Mouse (Mus musculus) hindbrain, embryonic 12.5 days (tissue): ENCODE data around the gene Spryd3. TPM values are rescaled to one million over a fixed set of nuclear protein-coding genes. Genes with fewer than 3 reads are reported as not detected.

Experiments used
- ATAC-seq: fragments of 200-750 bp; cut with Nextera tagmentation; 2 replicates; pipeline ENCODE4 v1.8.0; 2017; ENCODE audit warnings: moderate TSS enrichment; ENCODE audit not compliant: low FRiP score
- H3K27ac ChIP-seq: fragments of 300-500 bp; sonication (generic); 2 replicates; pipeline ENCODE4 v1.5.1; 2016; ENCODE audit warnings: mild to moderate bottlenecking
- H3K27me3 ChIP-seq: fragments of 300-500 bp; sonication (generic); 2 replicates; pipeline ENCODE4 v1.6.1; 2016; ENCODE audit warnings: mild to moderate bottlenecking
- H3K36me3 ChIP-seq: fragments of 300-500 bp; sonication (generic); 2 replicates; pipeline ENCODE4 v1.6.1; 2016; ENCODE audit warnings: mild to moderate bottlenecking
- H3K4me1 ChIP-seq: fragments of 300-500 bp; sonication (generic); 2 replicates; pipeline ENCODE4 v1.6.1; 2016
- H3K4me2 ChIP-seq: fragments of 300-500 bp; sonication (generic); replicated peaks from 2 replicates; pipeline ENCODE4 v1.6.1; 2016; ENCODE audit warnings: mild to moderate bottlenecking
- H3K4me3 ChIP-seq: fragments of 300-500 bp; sonication (generic); 2 replicates; pipeline ENCODE4 v1.5.1; 2016; ENCODE audit warnings: mild to moderate bottlenecking
- H3K9ac ChIP-seq: fragments of 300-500 bp; sonication (generic); 2 replicates; pipeline ENCODE4 v1.6.1; 2016; ENCODE audit warnings: mild to moderate bottlenecking, moderate library complexity
- H3K9me3 ChIP-seq: fragments of 300-500 bp; sonication (generic); replicated peaks from 2 replicates; pipeline ENCODE4 v1.6.1; 2016; ENCODE audit warnings: mild to moderate bottlenecking
- WGBS: fragments of 180-500 bp; shearing (Covaris S2); methylation state at CpG from one replicate; pipeline ENCODE4 v1.1.7; 2016; 5-methylcytosine and 5-hydroxymethylcytosine counted together
- polyA plus RNA-seq: library from polyadenylated mRNA; unstranded; fragments of >200 nt; fragmentation: Nextera tagmentation; extraction: Ambion mirVana; gene quantifications from 2 replicates; pipeline ENCODE4 v1.2.1, GENCODE M21; 2016

Spryd3 gene
- polyA plus RNA-seq, 1 experiment from 2014 or later = 28.1 TPM

DNA sequence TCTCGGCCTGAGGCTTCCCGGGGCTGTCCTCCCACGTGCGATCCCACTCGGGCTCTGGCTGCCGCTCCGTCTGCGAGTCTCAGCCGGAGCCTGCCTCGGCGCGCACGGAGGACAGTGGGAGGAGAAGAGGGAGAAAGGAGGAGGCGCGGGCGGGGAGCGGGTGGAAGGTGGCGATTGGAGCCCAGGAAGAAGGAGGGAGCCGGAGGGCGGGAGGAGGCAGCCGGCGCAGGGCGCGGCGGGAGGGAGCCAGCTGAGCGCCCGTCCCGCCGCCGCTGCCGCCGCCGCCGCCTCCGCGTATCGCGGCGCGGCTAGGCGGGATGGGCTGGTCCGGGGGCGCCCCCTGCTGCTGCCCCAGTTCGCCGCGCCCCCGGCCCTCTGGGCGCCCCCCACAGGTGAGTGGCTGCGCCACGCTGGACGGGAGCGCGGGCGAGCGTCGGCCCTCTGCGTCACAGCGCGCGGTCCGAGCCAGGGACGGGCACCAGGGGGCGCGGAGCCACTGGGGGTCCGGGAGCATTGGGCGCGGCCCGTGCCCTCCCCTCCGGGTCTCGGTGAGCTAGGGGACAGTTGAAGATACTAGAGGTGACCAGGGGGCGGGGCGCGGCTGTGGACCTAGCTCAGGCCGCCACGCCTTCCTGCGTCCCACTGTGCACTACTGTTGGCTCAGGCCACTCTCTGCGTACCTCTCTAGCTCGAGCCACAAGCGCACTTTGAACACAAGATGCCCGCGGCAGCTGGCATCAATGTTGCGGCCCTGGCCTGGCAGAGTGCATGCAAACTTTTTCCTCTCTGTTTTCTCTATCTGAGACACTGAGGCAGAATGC is 35.7 kb downstream of the Spryd3 start, which contains the start of gene Tns2:
Gene Tns2, plus strand, starts transcription at position 253 of the 821 bp plus-strand sequence.
- peak within 1 kb of the TSS; percentile 70 for H3K9ac ChIP-seq
- peak; percentile 61 for ATAC-seq
- H3K27ac ChIP-seq = peak within 1 kb of the TSS; percentile 83
- peaks cover 39% of the 10 kb centered on the region for H3K27me3 ChIP-seq
- under 1% methylated on average over 47 of the region's 82 CpGs for WGBS
- peak within 1 kb of the TSS; percentile 85 for H3K4me2 ChIP-seq
- H3K4me3 ChIP-seq = peak within 1 kb of the TSS; percentile 52
- H3K9me3 ChIP-seq = no peaks in the 10 kb centered on the region
- peaks cover 64% of the 10 kb centered on the region for H3K4me1 ChIP-seq
- H3K36me3 ChIP-seq = peaks cover 19% of the 10 kb centered on the region

DNA sequence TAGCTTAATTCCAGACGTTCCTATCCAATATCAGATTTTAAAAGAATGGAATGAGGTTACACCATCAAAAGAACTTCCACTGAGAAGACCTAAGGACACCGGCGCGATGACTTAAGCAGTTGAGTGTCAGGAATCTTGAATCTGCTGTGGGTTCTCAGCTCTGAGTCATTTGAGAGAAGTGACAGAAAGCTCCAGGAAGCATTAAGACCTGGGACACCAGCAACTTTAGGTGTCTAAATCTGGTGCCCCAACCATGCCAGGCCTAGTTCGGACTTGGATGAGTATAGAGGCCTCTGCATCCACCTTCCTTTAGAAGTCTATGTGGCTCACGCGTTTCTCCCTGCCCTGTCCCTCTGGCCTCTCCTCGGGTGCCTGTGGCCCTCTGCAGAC is 36.3 kb downstream of the Spryd3 start:
- WGBS = 20% methylated on average over 8 of the region's 8 CpGs
- Histone ChIP-seq H3K27ac (peak overlapping the region; percentile 83; the same call in 1 of the 2 replicates), H3K9ac (peak overlapping the region; percentile 70), H3K4me1 (peaks cover 63% of the 10 kb centered on the region), H3K9me3 (no peaks in the 10 kb centered on the region), H3K4me2 (peak overlapping the region; percentile 85), H3K27me3 (peaks cover 33% of the 10 kb centered on the region), H3K4me3 (peak overlapping the region; percentile 52), H3K36me3 (peaks cover 25% of the 10 kb centered on the region)
- ATAC-seq = no peak

DNA sequence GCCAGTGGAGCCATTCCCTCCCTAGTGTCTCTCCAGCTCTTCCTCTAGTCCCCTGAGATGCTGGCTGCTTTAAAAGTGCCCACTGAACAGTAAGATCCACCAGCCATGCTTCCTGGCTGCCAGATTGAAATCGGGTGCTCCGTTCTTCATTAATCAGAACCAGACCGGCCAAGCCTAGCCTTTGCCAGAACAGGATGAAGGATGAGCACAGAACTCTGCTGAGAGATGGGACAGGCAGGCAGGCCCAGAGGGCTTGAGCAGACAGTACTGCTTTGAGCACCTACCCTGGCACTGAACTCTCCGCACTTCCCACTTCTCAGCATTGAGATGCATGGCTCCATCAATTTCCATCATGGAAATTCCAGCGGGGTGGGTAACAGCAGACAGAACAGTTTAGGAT is 36.8 kb downstream of the Spryd3 start:
- 46% methylated on average over 5 of the region's 5 CpGs for WGBS
- no peaks in the 10 kb centered on the region for H3K9me3 ChIP-seq
- no peak for ATAC-seq
- H3K27ac ChIP-seq = no peak overlapping the region
- H3K36me3 ChIP-seq = peaks cover 30% of the 10 kb centered on the region
- H3K9ac ChIP-seq = no peak overlapping the region
- peaks cover 60% of the 10 kb centered on the region for H3K4me1 ChIP-seq
- peak overlapping the region; percentile 85 for H3K4me2 ChIP-seq
- peaks cover 28% of the 10 kb centered on the region for H3K27me3 ChIP-seq
- H3K4me3 ChIP-seq = no peak overlapping the region

DNA sequence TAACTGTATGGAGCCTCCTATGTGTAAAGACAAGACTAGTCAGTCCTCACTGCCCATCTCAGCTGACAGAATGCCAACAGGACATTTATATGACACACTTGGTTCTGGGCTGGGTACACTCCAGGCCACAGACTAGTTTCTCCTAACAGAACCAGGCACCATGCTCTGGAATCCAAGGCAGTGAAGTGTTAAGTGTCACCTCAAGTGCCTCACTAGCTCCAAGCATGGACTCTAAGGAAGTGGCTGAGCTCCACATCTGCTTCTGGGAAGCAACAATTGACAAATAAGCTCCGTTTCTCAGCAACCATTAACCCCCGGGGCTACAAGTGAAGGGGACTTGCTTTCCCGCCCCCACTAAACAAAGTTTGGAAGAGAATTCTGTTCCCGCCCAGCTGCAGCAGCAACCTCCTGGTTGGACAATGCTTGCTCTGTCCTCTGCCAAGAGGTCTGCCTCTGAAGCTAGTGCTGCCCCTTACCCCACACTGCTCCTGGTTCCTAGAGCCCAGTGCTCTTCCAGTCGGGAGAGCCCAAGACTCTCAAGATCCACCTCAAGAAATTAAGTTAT is 38.0 kb downstream of the Spryd3 start:
- no peak overlapping the region for H3K4me3 ChIP-seq
- H3K27ac ChIP-seq = no peak overlapping the region
- H3K9ac ChIP-seq = no peak overlapping the region
- peaks cover 48% of the 10 kb centered on the region for H3K4me1 ChIP-seq
- no peak for ATAC-seq
- no peak overlapping the region for H3K4me2 ChIP-seq
- peaks cover 25% of the 10 kb centered on the region for H3K27me3 ChIP-seq
- no peaks in the 10 kb centered on the region for H3K9me3 ChIP-seq
- peaks cover 42% of the 10 kb centered on the region for H3K36me3 ChIP-seq
- 25% methylated on average over 5 of the region's 5 CpGs for WGBS

DNA sequence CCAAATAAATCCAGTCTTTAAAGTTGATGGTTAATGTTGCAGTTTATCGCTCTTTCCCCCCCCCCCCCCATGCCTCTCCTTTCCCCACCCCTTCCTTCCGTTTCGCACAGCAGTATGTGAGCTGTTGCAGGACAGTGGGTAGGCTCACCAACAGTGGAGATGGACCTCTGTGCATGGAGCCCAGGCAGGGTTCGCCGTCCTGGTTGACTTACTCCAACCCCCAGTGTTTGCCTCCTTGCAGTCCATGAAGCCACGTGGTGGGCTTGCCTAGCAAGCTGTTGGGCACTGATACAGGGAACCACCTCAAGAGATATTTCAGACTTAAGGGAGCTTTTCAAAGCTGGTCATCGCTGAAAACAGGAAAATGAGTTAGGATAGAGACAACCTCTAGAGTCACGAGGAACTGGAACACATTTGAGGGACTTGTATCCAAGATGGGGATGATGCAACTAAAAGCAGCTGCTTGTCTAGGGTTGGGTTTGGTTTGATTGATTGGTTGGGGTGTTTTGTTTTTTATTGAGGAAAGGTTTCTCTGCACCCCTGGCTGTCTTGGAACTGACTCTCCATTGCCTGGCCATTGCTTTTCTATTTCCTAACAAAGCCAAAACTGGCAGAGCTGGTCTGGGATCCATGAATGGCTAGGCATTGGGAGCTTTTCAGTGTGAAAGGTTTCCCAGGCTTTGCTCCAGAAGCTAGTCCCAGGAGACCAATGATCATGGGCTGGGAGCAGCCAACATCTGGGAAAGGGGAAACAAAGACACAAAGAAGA is 38.7 kb downstream of the Spryd3 start:
- no peak overlapping the region for H3K27ac ChIP-seq
- H3K36me3 ChIP-seq = peaks cover 50% of the 10 kb centered on the region
- no peak for ATAC-seq
- H3K9ac ChIP-seq = no peak overlapping the region
- H3K27me3 ChIP-seq = peaks cover 18% of the 10 kb centered on the region
- no peak overlapping the region for H3K4me2 ChIP-seq
- H3K4me1 ChIP-seq = peaks cover 41% of the 10 kb centered on the region
- no peaks in the 10 kb centered on the region for H3K9me3 ChIP-seq
- 78% methylated on average over 8 of the region's 8 CpGs for WGBS
- H3K4me3 ChIP-seq = no peak overlapping the region

DNA sequence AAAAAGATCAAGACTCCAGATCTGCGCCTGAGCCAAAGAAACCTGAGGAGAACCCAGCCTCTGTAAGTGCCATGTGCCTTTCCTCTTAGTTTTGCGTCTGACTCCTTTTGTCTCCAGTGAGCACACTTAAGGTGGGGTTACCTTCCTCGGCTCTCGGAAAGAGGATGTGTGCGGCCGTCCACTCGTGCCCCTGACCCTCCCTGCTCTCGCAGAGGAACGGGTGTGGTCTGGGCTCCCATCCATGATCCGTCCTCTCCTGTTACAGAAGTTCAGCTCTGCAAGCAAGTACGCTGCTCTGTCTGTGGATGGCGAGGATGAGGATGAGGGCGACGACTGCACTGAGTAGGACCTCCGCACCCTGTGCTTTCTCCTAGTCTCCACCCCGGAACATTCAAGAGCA is 41.0 kb downstream of the Spryd3 start:
- Histone ChIP-seq H3K9ac (no peak overlapping the region), H3K4me2 (no peak overlapping the region), H3K36me3 (peaks cover 73% of the 10 kb centered on the region), H3K4me3 (no peak overlapping the region), H3K27ac (no peak overlapping the region), H3K4me1 (peaks cover 18% of the 10 kb centered on the region), H3K9me3 (no peaks in the 10 kb centered on the region), H3K27me3 (peaks cover 14% of the 10 kb centered on the region)
- ATAC-seq = no peak
- WGBS = 88% methylated on average over 16 of the region's 16 CpGs

DNA sequence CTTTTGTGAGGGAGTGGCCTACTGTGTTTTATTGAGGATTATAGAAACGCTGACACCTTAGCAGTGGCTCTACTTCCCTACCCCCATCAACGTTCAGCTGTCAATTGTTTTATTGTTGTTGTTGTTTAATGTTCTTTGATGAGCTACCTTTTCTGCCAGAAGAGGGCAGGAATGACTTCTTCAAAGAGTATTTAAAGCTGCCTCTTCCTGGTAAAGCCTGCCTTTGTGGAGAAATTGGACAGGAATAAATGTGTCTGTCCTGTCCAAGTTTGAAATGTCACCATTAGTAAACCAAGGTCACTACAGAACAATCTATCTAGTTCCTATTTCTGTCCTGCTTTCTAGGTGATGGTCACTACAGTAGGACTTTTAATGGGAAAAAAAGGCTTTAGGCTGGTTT is 41.9 kb downstream of the Spryd3 start:
- no peaks in the 10 kb centered on the region for H3K9me3 ChIP-seq
- H3K36me3 ChIP-seq = peaks cover 81% of the 10 kb centered on the region
- H3K4me2 ChIP-seq = no peak overlapping the region
- peaks cover 9% of the 10 kb centered on the region for H3K27me3 ChIP-seq
- peaks cover 10% of the 10 kb centered on the region for H3K4me1 ChIP-seq
- no peak for ATAC-seq
- no peak overlapping the region for H3K27ac ChIP-seq
- WGBS = 69% methylated on average over 2 of the region's 2 CpGs
- no peak overlapping the region for H3K4me3 ChIP-seq
- H3K9ac ChIP-seq = no peak overlapping the region

DNA sequence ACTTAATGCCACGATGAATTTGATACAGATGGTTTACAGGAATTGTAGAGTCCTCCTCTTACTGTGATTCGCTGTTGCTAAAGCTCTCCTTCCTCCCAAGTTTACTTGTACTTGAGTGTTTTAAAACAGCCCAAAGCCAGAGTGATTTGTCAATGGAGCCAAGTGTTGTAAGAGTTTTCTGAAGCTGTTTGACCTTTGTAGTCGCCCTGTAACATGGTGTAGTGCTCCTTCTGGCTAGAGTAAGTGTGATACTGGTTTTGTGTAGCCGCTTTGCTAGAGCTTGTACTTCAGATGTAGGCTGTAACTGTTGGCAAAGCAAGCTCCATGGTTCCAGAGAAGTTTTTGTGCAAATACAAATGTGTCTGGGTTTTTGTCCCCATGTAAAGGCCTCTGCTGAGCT is 43.8 kb downstream of the Spryd3 start:
- no peak overlapping the region for H3K4me2 ChIP-seq
- no peak overlapping the region for H3K9ac ChIP-seq
- no peak overlapping the region for H3K27ac ChIP-seq
- H3K9me3 ChIP-seq = no peaks in the 10 kb centered on the region
- H3K36me3 ChIP-seq = peaks cover 94% of the 10 kb centered on the region
- ATAC-seq = no peak
- WGBS = 92% methylated on average over 4 of the region's 4 CpGs
- H3K4me3 ChIP-seq = no peak overlapping the region
- no peaks in the 10 kb centered on the region for H3K27me3 ChIP-seq
- H3K4me1 ChIP-seq = no peaks in the 10 kb centered on the region

DNA sequence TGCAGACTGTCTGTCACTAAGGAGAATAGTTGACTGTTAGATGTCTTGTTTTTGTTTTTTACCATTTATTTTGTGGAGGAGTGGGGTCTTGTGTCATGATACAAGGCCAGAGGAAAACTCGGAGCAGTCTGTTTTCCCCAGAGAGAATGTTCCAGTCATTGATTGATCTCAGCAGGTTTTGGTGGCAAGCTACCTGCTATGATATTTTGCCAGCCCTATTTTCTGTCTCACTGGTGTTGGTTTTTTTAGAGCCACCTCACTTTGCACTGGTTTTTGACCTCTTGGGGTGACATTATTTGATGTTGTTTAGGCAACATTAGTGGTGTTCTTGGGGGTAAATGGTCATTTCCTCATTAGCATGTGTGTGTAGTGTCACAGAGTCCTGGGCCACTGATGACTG is 44.3 kb downstream of the Spryd3 start:
- Histone ChIP-seq H3K9ac (no peak overlapping the region), H3K9me3 (no peaks in the 10 kb centered on the region), H3K36me3 (peaks cover 99% of the 10 kb centered on the region), H3K4me3 (no peak overlapping the region), H3K27ac (no peak overlapping the region), H3K4me1 (no peaks in the 10 kb centered on the region), H3K27me3 (no peaks in the 10 kb centered on the region), H3K4me2 (no peak overlapping the region)
- 92% methylated on average over 1 of the region's 1 CpGs for WGBS
- no peak for ATAC-seq

DNA sequence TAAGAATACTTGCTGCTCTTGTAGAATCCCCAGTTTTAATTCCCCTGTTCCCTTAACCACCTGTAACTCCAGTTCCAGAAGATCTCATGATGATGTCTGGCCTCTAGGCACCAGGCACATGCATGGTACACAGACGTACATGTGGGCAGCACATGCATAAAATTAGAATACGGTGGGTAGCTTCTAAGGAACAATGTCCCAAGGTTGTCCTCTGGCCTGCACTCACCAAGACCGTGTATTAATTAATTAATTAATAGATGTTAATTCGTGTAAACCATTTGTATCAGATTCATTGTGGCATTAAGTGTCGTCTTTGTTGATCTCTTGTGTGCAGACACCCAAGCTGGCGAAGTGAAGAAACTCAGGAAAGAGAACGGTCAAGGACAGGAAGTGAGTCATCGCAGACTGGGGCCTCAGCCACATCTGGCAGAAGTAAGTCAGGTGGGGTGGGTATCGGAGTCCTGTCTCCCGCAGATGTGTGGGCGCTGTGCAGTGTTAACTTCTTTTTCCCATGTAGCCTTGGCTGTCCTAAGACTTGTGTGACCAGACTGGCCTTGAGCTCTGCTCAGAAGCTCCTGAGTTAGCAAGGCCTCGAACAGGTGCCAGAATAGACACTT is 44.9 kb downstream of the Spryd3 start:
- no peaks in the 10 kb centered on the region for H3K27me3 ChIP-seq
- H3K36me3 ChIP-seq = peaks cover 98% of the 10 kb centered on the region
- no peak overlapping the region for H3K9ac ChIP-seq
- H3K4me3 ChIP-seq = no peak overlapping the region
- no peak overlapping the region for H3K4me2 ChIP-seq
- H3K9me3 ChIP-seq = no peaks in the 10 kb centered on the region
- no peak overlapping the region for H3K27ac ChIP-seq
- WGBS = 91% methylated on average over 12 of the region's 12 CpGs
- no peak for ATAC-seq
- H3K4me1 ChIP-seq = no peaks in the 10 kb centered on the region

DNA sequence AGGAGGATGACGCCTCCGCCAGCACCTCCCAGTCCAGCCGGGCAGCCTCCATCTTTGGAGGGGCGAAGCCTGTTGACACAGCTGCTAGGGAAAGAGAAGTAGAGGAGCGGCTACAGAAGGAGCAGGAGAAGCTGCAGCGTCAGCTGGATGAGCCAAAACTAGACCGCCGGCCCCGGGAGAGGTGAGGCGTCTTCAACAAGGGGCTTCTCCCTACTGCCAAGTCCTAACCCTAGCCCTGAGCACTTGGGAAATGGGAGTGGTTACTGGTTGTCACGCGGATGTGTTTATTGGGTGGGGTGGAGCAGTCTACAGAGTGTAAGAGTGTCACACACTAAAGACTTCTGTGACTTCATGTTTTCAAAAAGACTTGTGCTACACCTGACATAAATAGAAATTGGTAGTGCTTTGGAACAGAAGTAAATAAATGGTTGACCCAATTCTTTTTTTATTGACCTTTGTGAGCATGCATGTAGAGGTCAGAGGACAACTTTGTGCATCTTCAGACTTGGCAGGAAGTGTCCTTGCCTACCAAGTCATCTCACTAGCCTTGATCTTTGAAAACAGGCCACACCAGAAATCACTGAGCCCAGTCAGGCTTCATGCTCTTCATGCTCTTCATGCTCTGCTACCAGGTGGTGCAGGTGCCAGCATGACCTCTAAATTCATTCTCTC is 46.0 kb downstream of the Spryd3 start:
- WGBS = 81% methylated on average over 12 of the region's 12 CpGs
- Histone ChIP-seq H3K9ac (no peak overlapping the region), H3K4me1 (no peaks in the 10 kb centered on the region), H3K4me2 (no peak overlapping the region), H3K27ac (no peak overlapping the region), H3K9me3 (no peaks in the 10 kb centered on the region), H3K36me3 (peaks cover 96% of the 10 kb centered on the region), H3K27me3 (no peaks in the 10 kb centered on the region), H3K4me3 (no peak overlapping the region)
- no peak for ATAC-seq

DNA sequence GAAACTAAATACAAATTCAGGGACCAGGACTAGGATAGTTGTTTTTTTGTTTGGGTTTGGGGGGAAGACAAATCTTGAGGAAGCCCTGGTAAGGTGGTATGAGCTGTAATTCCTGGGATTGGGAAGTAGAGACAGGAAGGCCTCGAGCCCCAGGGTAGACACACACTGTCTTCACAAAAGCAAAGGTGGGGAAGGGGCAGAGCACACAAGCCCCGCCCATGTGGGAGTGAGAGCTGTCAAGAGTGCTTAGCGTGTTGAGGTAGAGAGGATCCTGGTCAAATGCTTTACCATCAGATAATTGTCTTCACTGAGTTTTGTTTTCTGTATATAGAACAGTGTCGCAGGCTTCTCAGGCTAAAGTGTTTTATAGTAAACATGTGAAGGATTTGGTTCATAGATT is 53.0 kb downstream of the Spryd3 start:
- Histone ChIP-seq H3K9ac (no peak overlapping the region), H3K36me3 (peaks cover 58% of the 10 kb centered on the region), H3K27ac (no peak overlapping the region), H3K9me3 (no peaks in the 10 kb centered on the region), H3K27me3 (no peaks in the 10 kb centered on the region), H3K4me1 (no peaks in the 10 kb centered on the region), H3K4me2 (no peak overlapping the region), H3K4me3 (no peak overlapping the region)
- 91% methylated on average over 4 of the region's 4 CpGs for WGBS
- no peak for ATAC-seq
